Mouse (Mus musculus) cerebellum, adult 11-12 months (tissue): ENCODE data around the gene Sesn2.
"Not testable (repeated sequence)": the region's sequence is repeated elsewhere in the genome, so short reads cannot be mapped to it uniquely, and the experiment has no call there.

Experiments
- DNase-seq: peaks from one replicate; pipeline ENCODE4 v3.0.0; 2022

Sesn2 gene

GRCm38 (mm10) chr4:132510352-132510798, at the start of gene Sesn2:
Gene Sesn2 (minus strand): TSS chr4:132510501.
- peak; percentile 95 for DNase-seq

- DNase-seq, result not testable (repeated sequence)
These were observed 45.2 kb upstream of the Sesn2 start for GRCm38 (mm10) chr4:132555550-132555949.

- no peak for DNase-seq
These were observed 44.4 kb upstream of the Sesn2 start for GRCm38 (mm10) chr4:132554653-132555052.

GRCm38 (mm10) chr4:132554221-132554620, 43.9 kb upstream of the Sesn2 start:
- no peak for DNase-seq

GRCm38 (mm10) chr4:132545851-132546250, 35.5 kb upstream of the Sesn2 start:
- DNase-seq, result no peak

- no peak for DNase-seq
These were observed 32.4 kb upstream of the Sesn2 start for GRCm38 (mm10) chr4:132542724-132543123.

- DNase-seq, result no peak
These were observed 31.1 kb upstream of the Sesn2 start for GRCm38 (mm10) chr4:132541413-132541812.

GRCm38 (mm10) chr4:132539481-132539880, 29.2 kb upstream of the Sesn2 start:
- DNase-seq, result no peak

GRCm38 (mm10) chr4:132535406-132536121, 25.3 kb upstream of the Sesn2 start, which contains the start of gene Dnajc8:
Gene Dnajc8 (plus strand): TSS chr4:132535550.
- DNase-seq, result peak; percentile 91

GRCm38 (mm10) chr4:132532981-132533916, 22.9 kb upstream of the Sesn2 start, which contains the start of gene Atpif1:
Gene Atpif1 (minus strand): TSS chr4:132533659.
- DNase-seq, result peak; percentile 88

GRCm38 (mm10) chr4:132532496-132532895, 22.2 kb upstream of the Sesn2 start:
- no peak for DNase-seq

GRCm38 (mm10) chr4:132530033-132530804, 19.9 kb upstream of the Sesn2 start:
- DNase-seq, result no peak

- no peak for DNase-seq
These were observed 19.0 kb upstream of the Sesn2 start for GRCm38 (mm10) chr4:132529344-132529743.

- no peak for DNase-seq
These were observed 17.7 kb upstream of the Sesn2 start for GRCm38 (mm10) chr4:132527917-132528522.

- DNase-seq, result no peak
These were observed 16.4 kb upstream of the Sesn2 start for GRCm38 (mm10) chr4:132526678-132527077.

- DNase-seq, result no peak
These were observed 14.5 kb upstream of the Sesn2 start for GRCm38 (mm10) chr4:132524808-132525207.

- DNase-seq, result no peak
These were observed 14.0 kb upstream of the Sesn2 start for GRCm38 (mm10) chr4:132524321-132524741.

- no peak for DNase-seq
These were observed 8.9 kb upstream of the Sesn2 start for GRCm38 (mm10) chr4:132519188-132519587.

GRCm38 (mm10) chr4:132518066-132518465, 7.8 kb upstream of the Sesn2 start:
- DNase-seq, result no peak

GRCm38 (mm10) chr4:132515369-132516155, 5.3 kb upstream of the Sesn2 start:
- DNase-seq, result peak; percentile 90

- peak; percentile 68 for DNase-seq
These were observed 4.3 kb upstream of the Sesn2 start for GRCm38 (mm10) chr4:132514555-132515135.
